Mouse (Mus musculus) lung, postnatal 0 days (tissue): ENCODE measurements around the gene Ankrd44. TPM values are rescaled to one million over a fixed set of nuclear protein-coding genes. Genes with fewer than 3 reads are reported as not detected.
A peak's percentile ranks its signal among the peaks of the same experiment; 100 is the strongest.

ENCODE experiments used
- ATAC-seq: fragments of 200-750 bp; cut with Nextera tagmentation; 2 replicates; pipeline ENCODE4 v1.8.0; 2017; ENCODE audit warnings: moderate library complexity
- DNase-seq: peaks from one replicate; pipeline ENCODE4 v3.0.0-alpha.2; 2016; ENCODE audit warnings: low spot score
- H3K27ac ChIP-seq: fragments of 300-500 bp; sonication (generic); 2 replicates; pipeline ENCODE4 v1.5.1; 2014; ENCODE audit warnings: antibody characterized with exemption, mild to moderate bottlenecking, low read length, mixed read lengths
- H3K27me3 ChIP-seq: fragments of 300-500 bp; sonication (generic); replicated peaks from 2 replicates; pipeline ENCODE4 v1.6.1; 2014; ENCODE audit warnings: low read length, mixed read lengths; ENCODE audit not compliant: insufficient read depth
- H3K36me3 ChIP-seq: fragments of 300-500 bp; sonication (generic); 2 replicates; pipeline ENCODE4 v1.6.1; 2014; ENCODE audit warnings: low read length, mixed read lengths; ENCODE audit not compliant: insufficient read depth
- H3K4me1 ChIP-seq: fragments of 300-500 bp; sonication (generic); 2 replicates; pipeline ENCODE4 v1.6.1; 2014; ENCODE audit warnings: antibody characterized with exemption, low read depth, low read length, mixed read lengths; ENCODE audit not compliant: insufficient read depth
- H3K4me2 ChIP-seq: fragments of 300-500 bp; sonication (generic); replicated peaks from 2 replicates; pipeline ENCODE4 v1.6.1; 2014; ENCODE audit warnings: low read depth, mild to moderate bottlenecking, low read length, moderate library complexity, mixed read lengths
- H3K4me3 ChIP-seq: fragments of 300-500 bp; sonication (generic); 2 replicates; pipeline ENCODE4 v1.5.1; 2014; ENCODE audit warnings: low read depth, low read length
- H3K9ac ChIP-seq: fragments of 300-500 bp; sonication (generic); replicated peaks from 2 replicates; pipeline ENCODE4 v1.6.1; 2014; ENCODE audit warnings: low read depth, mild to moderate bottlenecking
- H3K9me3 ChIP-seq: fragments of 300-500 bp; sonication (generic); 2 replicates; pipeline ENCODE4 v1.6.1; 2016; ENCODE audit warnings: low read length, mixed read lengths
- CTCF ChIP-seq: IDR thresholded peaks from 2 replicates; pipeline ENCODE4 v1.5.1; 2016; ENCODE audit warnings: antibody characterized with exemption, mild to moderate bottlenecking
- EP300 ChIP-seq: IDR thresholded peaks from 2 replicates; pipeline ENCODE4 v1.6.1; 2016; ENCODE audit warnings: antibody characterized with exemption, mild to moderate bottlenecking, control low read depth
- WGBS: fragments of 180-500 bp; shearing (Covaris S2); extraction: QIAGEN DNeasy Blood & Tissue Kit; methylation state at CpG from one replicate; pipeline ENCODE4 v1.1.7; 2014; 5-methylcytosine and 5-hydroxymethylcytosine counted together
- polyA plus RNA-seq: library from polyadenylated mRNA; unstranded; fragments of >200 nt; fragmentation: Nextera tagmentation; extraction: Ambion mirVana; gene quantifications from 2 replicates; pipeline ENCODE4 v1.2.1, GENCODE M21; 2015

Gene Ankrd44
- polyA plus RNA-seq, 1 experiment from 2014 or later, result 16.5 TPM

DNA sequence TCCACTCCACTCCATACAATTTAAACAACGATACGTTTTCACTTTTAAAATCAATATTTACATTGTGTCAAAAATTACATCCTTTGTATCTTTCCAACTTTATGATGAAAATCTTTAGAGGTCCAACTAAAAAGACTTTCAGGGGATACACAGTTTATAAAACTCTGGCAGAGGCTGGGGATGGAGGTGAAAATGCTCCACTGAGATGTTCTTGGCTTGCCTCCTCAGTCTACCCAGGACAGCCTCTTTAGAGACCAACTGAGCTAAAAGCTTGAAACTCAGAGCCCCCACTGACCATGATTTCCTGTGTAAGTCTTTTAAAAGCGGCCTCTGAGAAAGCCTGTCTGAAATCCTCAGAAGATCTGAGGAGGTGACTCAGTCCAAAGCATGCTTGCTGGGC, 17.4 kb downstream of the Ankrd44 start:
- no peak overlapping the region for H3K9ac ChIP-seq
- TF ChIP-seq CTCF (no peak), EP300 (no peak)
- peaks cover 35% of the 10 kb centered on the region for H3K4me1 ChIP-seq
- H3K4me3 ChIP-seq, result no peak overlapping the region
- H3K27me3 ChIP-seq, result no peaks in the 10 kb centered on the region
- no peak for DNase-seq
- no peaks in the 10 kb centered on the region for H3K36me3 ChIP-seq
- 20% methylated on average over 3 of the region's 3 CpGs for WGBS
- H3K27ac ChIP-seq, result no peak overlapping the region
- no peak overlapping the region for H3K4me2 ChIP-seq
- ATAC-seq, result no peak
- no peaks in the 10 kb centered on the region for H3K9me3 ChIP-seq

DNA sequence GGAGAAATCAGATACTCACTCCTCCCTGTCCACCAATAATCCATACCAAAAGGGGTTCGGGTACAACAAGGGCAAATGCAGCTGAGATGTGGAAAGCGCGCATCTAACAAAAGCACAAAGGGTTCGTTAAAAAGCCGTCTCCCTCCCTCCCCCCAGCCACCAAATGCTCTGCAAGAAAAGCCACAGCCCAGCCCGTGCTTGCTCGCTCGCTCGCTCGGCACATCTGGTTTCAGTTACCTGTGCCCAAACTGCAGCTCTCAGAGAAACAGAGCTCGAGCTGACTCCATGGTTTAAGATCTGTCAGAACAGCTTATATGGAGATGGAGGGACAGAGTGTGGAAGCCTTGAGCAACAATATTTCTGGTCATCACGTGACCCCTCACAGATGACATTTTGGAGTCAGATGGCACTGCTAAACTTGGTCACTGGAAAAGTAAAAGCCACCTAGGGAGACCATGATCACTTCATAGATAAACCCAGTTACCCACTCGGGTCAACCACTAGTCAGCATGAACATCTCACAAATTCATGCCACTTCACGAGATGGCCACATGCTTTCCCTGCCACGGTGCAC, 19.0 kb downstream of the Ankrd44 start:
- Histone ChIP-seq H3K4me3 (no peak overlapping the region), H3K36me3 (no peaks in the 10 kb centered on the region), H3K27ac (no peak overlapping the region), H3K9me3 (no peaks in the 10 kb centered on the region), H3K9ac (no peak overlapping the region), H3K4me2 (no peak overlapping the region), H3K27me3 (no peaks in the 10 kb centered on the region), H3K4me1 (peaks cover 30% of the 10 kb centered on the region)
- ATAC-seq (no peak), DNase-seq (no peak)
- TF ChIP-seq EP300 (no peak), CTCF (no peak)
- 75% methylated on average over 15 of the region's 15 CpGs for WGBS

DNA sequence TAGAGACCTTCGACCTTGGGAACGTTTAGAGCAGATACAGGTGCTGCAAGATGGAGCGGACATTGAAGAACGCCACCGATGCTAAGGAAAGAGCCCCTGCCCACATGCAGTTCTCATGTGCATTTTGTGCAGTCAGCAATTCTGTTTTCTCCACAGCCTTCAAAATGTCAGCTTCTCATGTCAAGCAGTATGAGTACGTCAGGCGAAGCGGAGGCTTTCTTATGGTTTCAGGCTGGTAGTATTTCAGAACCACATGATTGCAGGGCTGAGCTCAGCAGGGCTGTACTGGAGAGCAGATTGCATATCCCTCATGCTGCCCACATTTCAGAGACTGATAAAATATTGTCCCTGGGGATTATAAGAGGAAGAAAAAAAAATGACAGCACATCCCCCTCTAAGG, 19.9 kb downstream of the Ankrd44 start:
- TF ChIP-seq EP300 (no peak), CTCF (no peak)
- ATAC-seq (no peak), DNase-seq (no peak)
- H3K36me3 ChIP-seq, result no peaks in the 10 kb centered on the region
- H3K9ac ChIP-seq, result no peak overlapping the region
- no peak overlapping the region for H3K27ac ChIP-seq
- H3K4me3 ChIP-seq, result no peak overlapping the region
- no peak overlapping the region for H3K4me2 ChIP-seq
- 85% methylated on average over 8 of the region's 8 CpGs for WGBS
- no peaks in the 10 kb centered on the region for H3K27me3 ChIP-seq
- no peaks in the 10 kb centered on the region for H3K9me3 ChIP-seq
- H3K4me1 ChIP-seq, result peaks cover 27% of the 10 kb centered on the region

DNA sequence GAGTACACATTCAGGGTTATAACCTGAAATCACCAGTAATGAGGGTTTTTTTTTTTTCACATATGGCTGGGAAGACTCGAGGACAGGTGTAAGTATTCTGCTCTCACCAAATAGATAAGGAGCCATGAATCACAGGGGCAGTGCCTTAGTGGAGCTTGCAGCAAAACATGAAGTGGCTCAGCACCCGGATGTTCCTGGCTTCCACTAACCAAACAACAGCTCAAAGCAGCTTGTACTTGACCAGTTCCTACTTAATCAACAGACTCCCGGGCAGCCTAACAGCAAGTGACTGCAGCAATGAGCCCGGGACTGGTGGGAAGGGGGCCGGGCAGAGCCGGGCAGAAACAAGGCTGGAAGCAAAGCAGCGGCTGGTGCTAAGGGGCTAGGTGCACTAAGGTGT, 20.6 kb downstream of the Ankrd44 start:
- ATAC-seq (peak; percentile 76), DNase-seq (peak; percentile 66)
- H3K4me1 ChIP-seq, result peaks cover 22% of the 10 kb centered on the region
- H3K27ac ChIP-seq, result no peak overlapping the region
- H3K4me3 ChIP-seq, result no peak overlapping the region
- H3K27me3 ChIP-seq, result no peaks in the 10 kb centered on the region
- 26% methylated on average over 7 of the region's 7 CpGs for WGBS
- H3K36me3 ChIP-seq, result no peaks in the 10 kb centered on the region
- H3K9ac ChIP-seq, result no peak overlapping the region
- no peaks in the 10 kb centered on the region for H3K9me3 ChIP-seq
- H3K4me2 ChIP-seq, result no peak overlapping the region
- TF ChIP-seq CTCF (no peak), EP300 (no peak)

DNA sequence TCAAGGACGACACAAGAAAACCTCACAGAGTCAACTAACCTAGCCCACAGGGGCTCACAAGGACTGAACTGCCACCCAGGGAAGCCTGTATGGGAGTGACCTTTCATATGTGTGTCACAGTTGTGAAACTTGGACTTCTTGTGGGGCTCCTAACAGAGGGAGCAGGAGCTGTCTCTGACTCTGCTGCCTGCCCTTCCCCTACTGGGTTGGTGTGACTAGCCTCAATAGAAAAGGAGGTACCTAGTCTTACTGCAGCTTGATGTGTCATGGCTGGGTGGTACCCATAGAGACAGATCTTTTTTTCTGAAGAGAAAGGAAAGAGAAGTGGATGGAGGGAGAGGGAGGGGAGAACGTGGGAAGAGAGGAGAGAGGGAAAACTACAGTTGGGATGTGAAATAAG, 22.0 kb downstream of the Ankrd44 start:
- no peak for ATAC-seq
- Histone ChIP-seq H3K4me1 (peaks cover 15% of the 10 kb centered on the region), H3K27ac (no peak overlapping the region), H3K27me3 (no peaks in the 10 kb centered on the region), H3K4me2 (no peak overlapping the region), H3K9ac (no peak overlapping the region), H3K9me3 (no peaks in the 10 kb centered on the region), H3K36me3 (no peaks in the 10 kb centered on the region), H3K4me3 (no peak overlapping the region)
- TF ChIP-seq CTCF (no peak), EP300 (no peak)
- 82% methylated on average over 2 of the region's 2 CpGs for WGBS
- no peak for DNase-seq

DNA sequence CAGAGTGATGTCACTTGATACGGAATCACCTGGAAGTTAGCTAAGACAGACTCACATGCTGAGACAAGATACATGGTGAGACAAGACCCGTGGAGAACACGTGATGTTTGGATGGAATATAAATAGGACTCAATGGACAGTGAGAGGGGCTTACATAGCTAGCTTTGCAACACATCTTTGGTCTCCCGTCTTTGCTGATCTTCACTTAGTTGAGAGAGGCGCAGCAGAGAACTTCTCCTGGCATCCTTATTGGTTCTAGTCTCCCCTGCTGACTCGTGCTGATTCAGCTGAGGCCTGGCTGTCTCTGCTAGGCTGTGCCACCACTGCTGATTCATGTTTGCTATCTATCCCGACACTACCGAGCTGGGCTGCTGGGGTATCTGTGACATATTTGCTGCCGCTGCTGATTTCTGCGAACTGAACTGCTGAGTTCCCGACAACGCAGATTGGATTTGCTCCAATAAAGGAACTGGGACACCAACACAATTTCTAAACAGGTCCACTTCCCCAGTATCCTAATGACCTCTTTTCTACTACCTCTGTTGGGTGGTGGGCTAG, 23.4 kb downstream of the Ankrd44 start:
- Histone ChIP-seq H3K27me3 (no peaks in the 10 kb centered on the region), H3K36me3 (no peaks in the 10 kb centered on the region), H3K4me1 (peaks cover 17% of the 10 kb centered on the region; the same call in 1 of the 2 replicates), H3K4me2 (no peak overlapping the region), H3K4me3 (no peak overlapping the region), H3K9ac (no peak overlapping the region), H3K27ac (no peak overlapping the region), H3K9me3 (no peaks in the 10 kb centered on the region)
- 82% methylated on average over 12 of the region's 12 CpGs for WGBS
- TF ChIP-seq CTCF (no peak), EP300 (no peak)
- no peak for DNase-seq
- no peak for ATAC-seq
